Mouse (Mus musculus) adrenal gland, adult 2 months (tissue): ENCODE data around the gene H2-K1. TPM values are rescaled to one million over a fixed set of nuclear protein-coding genes. Genes with fewer than 3 reads are reported as not detected.

Experiments used
- DNase-seq: peaks from one replicate; pipeline ENCODE4 v3.0.0; 2021
- long read RNA-seq: library from polyadenylated mRNA; stranded (forward); transcript quantifications from one replicate; pipeline ENCODE4 v2.0.0, GENCODE M21; 2021
- polyA plus RNA-seq: library from polyadenylated mRNA; depleted of rRNA; stranded (reverse); fragments of >200 nt; gene quantifications from 2 replicates; pipeline ENCODE4 v1.2.3, GENCODE M21; 2012; rRNA removed
- total RNA-seq, 2 experiments: library from RNA; stranded (reverse); gene quantifications; 2 replicates each; pipeline ENCODE4 v1.2.3; 2021

The H2-K1 gene
- total RNA-seq (100 to 1,000 TPM; 577 to 669 TPM), polyA plus RNA-seq (2,584 and 2,844 TPM in 2 replicates)
- long read RNA-seq, transcript H2-K1-205 (8 exons, 1,570 nt), result major isoform, 102 of 238 reads
- long read RNA-seq, transcript H2-K1-201 (8 exons, 1,619 nt), result minor isoform, 76 of 238 reads
- long read RNA-seq, partial matches to known transcripts, result 23 of 238 reads
- long read RNA-seq, other reads (novel, unspliced or antisense), result 34 of 238 reads

GRCm38 (mm10) chr17:34000150-34000537, at the start of gene H2-K1:
H2-K1 (minus strand) TSS chr17:34000347.
- peak; percentile 95 for DNase-seq

GRCm38 (mm10) chr17:34047404-34048050, 47.4 kb upstream of the H2-K1 start:
- DNase-seq, result no peak

GRCm38 (mm10) chr17:34045941-34046340, 45.8 kb upstream of the H2-K1 start:
- DNase-seq, result no peak

GRCm38 (mm10) chr17:34039562-34040450, 39.7 kb upstream of the H2-K1 start:
- DNase-seq, result peak; percentile 45

GRCm38 (mm10) chr17:34038878-34039561, 38.9 kb upstream of the H2-K1 start, which contains the start of gene Col11a2:
Col11a2 (plus strand) TSS chr17:34039437.
- peak; percentile 23 for DNase-seq

- peak; percentile 44 for DNase-seq
These were observed 38.3 kb upstream of the H2-K1 start for GRCm38 (mm10) chr17:34038440-34038839.

- no peak for DNase-seq
These were observed 37.1 kb upstream of the H2-K1 start for GRCm38 (mm10) chr17:34037241-34037640.

- peak; percentile 59 for DNase-seq
These were observed 36.5 kb upstream of the H2-K1 start for GRCm38 (mm10) chr17:34036647-34037046.

GRCm38 (mm10) chr17:34035517-34035916, 35.4 kb upstream of the H2-K1 start:
- no peak for DNase-seq

GRCm38 (mm10) chr17:34034064-34034463, 33.9 kb upstream of the H2-K1 start:
- peak; percentile 72 for DNase-seq

- peak; percentile 25 for DNase-seq
These were observed 33.3 kb upstream of the H2-K1 start for GRCm38 (mm10) chr17:34033441-34033840.

- peak; percentile 28 for DNase-seq
These were observed 32.7 kb upstream of the H2-K1 start for GRCm38 (mm10) chr17:34032806-34033205.

- peak; percentile 88 for DNase-seq
These were observed 32.1 kb upstream of the H2-K1 start for GRCm38 (mm10) chr17:34032174-34032632.

- peak; percentile 99 for DNase-seq
These were observed 31.5 kb upstream of the H2-K1 start, which contains the start of the genes Slc39a7 and Rxrb for GRCm38 (mm10) chr17:34031465-34032173. Slc39a7 (minus strand) TSS chr17:34031682. Rxrb (plus strand) TSS chr17:34031812.

- DNase-seq, result peak; percentile 43
These were observed 30.7 kb upstream of the H2-K1 start for GRCm38 (mm10) chr17:34030861-34031326.

GRCm38 (mm10) chr17:34029890-34030595, 29.9 kb upstream of the H2-K1 start:
- DNase-seq, result peak; percentile 8

GRCm38 (mm10) chr17:34029150-34029889, 29.2 kb upstream of the H2-K1 start:
- DNase-seq, result peak; percentile 9

GRCm38 (mm10) chr17:34028501-34029149, 28.5 kb upstream of the H2-K1 start:
- DNase-seq, result peak; percentile 17

GRCm38 (mm10) chr17:34027656-34028223, 27.6 kb upstream of the H2-K1 start, which contains the start of gene H2-Ke6:
H2-Ke6 (minus strand) TSS chr17:34028060.
- DNase-seq, result peak; percentile 97
